Mouse (Mus musculus) hindbrain, embryonic 11.5 days (tissue): Measurements from ENCODE around the gene Fgd6. TPM values are rescaled to one million over a fixed set of nuclear protein-coding genes. Genes with fewer than 3 reads are reported as not detected.

ENCODE experiments used
- ATAC-seq: fragments of 200-750 bp; cut with Nextera tagmentation; 2 replicates; pipeline ENCODE4 v1.8.0; 2017; ENCODE audit warnings: mild to moderate bottlenecking, moderate TSS enrichment, moderate library complexity; ENCODE audit not compliant: low FRiP score
- DNase-seq: peaks from one replicate; pipeline ENCODE4 v3.0.0-alpha.2; 2015; ENCODE audit warnings: low spot score
- H3K27ac ChIP-seq: fragments of 300-500 bp; sonication (generic); 2 replicates; pipeline ENCODE4 v1.5.1; 2014; ENCODE audit warnings: mild to moderate bottlenecking, low read depth, low read length
- H3K27me3 ChIP-seq: fragments of 300-500 bp; sonication (generic); 2 replicates; pipeline ENCODE4 v1.6.1; 2014; ENCODE audit warnings: mild to moderate bottlenecking, low read length, moderate library complexity, mixed read lengths; ENCODE audit not compliant: control insufficient read depth, insufficient read depth
- H3K36me3 ChIP-seq: fragments of 300-500 bp; sonication (generic); 2 replicates; pipeline ENCODE4 v1.6.1; 2014; ENCODE audit warnings: mild to moderate bottlenecking, low read length, moderate library complexity, mixed read lengths; ENCODE audit not compliant: control insufficient read depth, insufficient read depth
- H3K4me1 ChIP-seq: fragments of 300-500 bp; sonication (generic); replicated peaks from 2 replicates; pipeline ENCODE4 v1.6.1; 2014; ENCODE audit warnings: low read length, mixed read lengths; ENCODE audit not compliant: control insufficient read depth, insufficient read depth
- H3K4me2 ChIP-seq: fragments of 300-500 bp; sonication (generic); replicated peaks from 2 replicates; pipeline ENCODE4 v1.6.1; 2014; ENCODE audit warnings: mild to moderate bottlenecking, low read depth, low read length
- H3K4me3 ChIP-seq: fragments of 300-500 bp; sonication (generic); 2 replicates; pipeline ENCODE4 v1.5.1; 2014; ENCODE audit warnings: low read depth, low read length
- H3K9ac ChIP-seq: fragments of 300-500 bp; sonication (generic); 2 replicates; pipeline ENCODE4 v1.6.1; 2014; ENCODE audit warnings: low read depth, low read length
- H3K9me3 ChIP-seq: fragments of 300-500 bp; sonication (generic); 2 replicates; pipeline ENCODE4 v1.6.1; 2016; ENCODE audit warnings: low read length; ENCODE audit not compliant: control insufficient read depth
- WGBS: fragments of 180-500 bp; shearing (Covaris S2); extraction: QIAGEN DNeasy Blood & Tissue Kit; methylation state at CpG from one replicate; pipeline ENCODE4 v1.1.7; 2014; 5-methylcytosine and 5-hydroxymethylcytosine counted together
- polyA plus RNA-seq: library from polyadenylated mRNA; unstranded; fragments of >200 nt; fragmentation: Nextera tagmentation; extraction: Ambion mirVana; gene quantifications from 2 replicates; pipeline ENCODE4 v1.2.1, GENCODE M21; 2014

The Fgd6 gene
- polyA plus RNA-seq, 1 experiment from 2014 or later = 6.7 TPM

DNA sequence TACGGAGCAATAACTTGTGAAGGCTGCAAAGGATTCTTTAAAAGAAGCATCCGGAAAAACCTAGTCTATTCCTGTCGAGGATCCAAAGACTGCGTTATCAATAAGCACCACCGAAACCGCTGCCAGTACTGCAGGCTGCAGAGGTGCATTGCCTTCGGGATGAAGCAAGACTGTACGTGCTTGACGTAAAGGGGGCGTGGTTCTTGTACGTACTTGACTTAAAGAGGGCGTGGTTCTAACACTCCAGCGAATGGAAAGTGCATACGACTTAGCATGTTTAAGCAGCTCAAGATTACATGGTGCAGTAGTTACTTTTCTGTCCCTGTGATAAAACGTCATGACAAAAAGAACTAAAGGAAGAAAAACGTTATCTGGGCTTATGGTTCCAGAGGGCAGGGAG is 129.6 kb downstream of the Fgd6 start:
- DNase-seq (no peak), ATAC-seq (no peak)
- Histone ChIP-seq H3K4me1 (no peaks in the 10 kb centered on the region), H3K27ac (no peak overlapping the region), H3K4me2 (no peak overlapping the region), H3K9me3 (no peaks in the 10 kb centered on the region), H3K36me3 (peaks cover 10% of the 10 kb centered on the region; the same call in 1 of the 2 replicates), H3K27me3 (no peaks in the 10 kb centered on the region), H3K4me3 (no peak overlapping the region), H3K9ac (no peak overlapping the region)
- WGBS = 90% methylated on average over 16 of the region's 16 CpGs

DNA sequence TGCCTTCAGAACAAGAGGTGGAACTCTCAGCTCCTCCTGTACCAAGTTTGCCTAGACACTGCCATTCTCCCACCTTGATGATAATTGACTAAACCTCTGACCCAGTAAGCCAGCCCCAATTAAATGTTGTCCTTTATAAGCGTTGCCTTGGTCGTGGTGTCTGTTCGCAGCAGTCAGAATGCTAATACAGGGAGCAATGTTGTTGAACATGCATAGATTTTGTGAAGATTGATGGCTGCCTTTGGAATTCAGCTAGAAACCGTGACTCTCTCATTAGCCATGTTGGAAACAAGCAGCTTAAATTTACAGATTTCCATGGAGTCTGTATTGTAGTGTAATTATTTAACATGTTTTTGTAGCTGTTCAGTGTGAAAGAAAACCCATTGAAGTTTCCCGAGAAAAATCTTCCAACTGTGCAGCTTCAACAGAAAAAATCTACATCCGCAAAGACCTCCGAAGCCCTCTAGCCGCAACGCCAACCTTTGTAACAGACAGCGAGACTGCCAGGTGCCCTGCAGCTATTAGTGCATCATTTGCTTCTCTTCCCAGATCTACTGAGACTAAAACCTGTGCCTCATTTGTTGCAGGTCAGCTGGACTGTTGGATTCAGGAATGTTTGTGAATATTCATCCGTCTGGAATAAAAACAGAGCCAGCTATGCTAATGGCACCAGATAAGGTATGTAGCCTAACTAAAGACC is 131.4 kb downstream of the Fgd6 start:
- DNase-seq (no peak), ATAC-seq (peak; percentile 40)
- Histone ChIP-seq H3K4me3 (no peak overlapping the region), H3K9ac (no peak overlapping the region), H3K27me3 (no peaks in the 10 kb centered on the region), H3K9me3 (no peaks in the 10 kb centered on the region), H3K27ac (no peak overlapping the region), H3K4me2 (no peak overlapping the region), H3K36me3 (peaks cover 10% of the 10 kb centered on the region; the same call in 1 of the 2 replicates), H3K4me1 (no peaks in the 10 kb centered on the region)
- WGBS = 72% methylated on average over 11 of the region's 11 CpGs

DNA sequence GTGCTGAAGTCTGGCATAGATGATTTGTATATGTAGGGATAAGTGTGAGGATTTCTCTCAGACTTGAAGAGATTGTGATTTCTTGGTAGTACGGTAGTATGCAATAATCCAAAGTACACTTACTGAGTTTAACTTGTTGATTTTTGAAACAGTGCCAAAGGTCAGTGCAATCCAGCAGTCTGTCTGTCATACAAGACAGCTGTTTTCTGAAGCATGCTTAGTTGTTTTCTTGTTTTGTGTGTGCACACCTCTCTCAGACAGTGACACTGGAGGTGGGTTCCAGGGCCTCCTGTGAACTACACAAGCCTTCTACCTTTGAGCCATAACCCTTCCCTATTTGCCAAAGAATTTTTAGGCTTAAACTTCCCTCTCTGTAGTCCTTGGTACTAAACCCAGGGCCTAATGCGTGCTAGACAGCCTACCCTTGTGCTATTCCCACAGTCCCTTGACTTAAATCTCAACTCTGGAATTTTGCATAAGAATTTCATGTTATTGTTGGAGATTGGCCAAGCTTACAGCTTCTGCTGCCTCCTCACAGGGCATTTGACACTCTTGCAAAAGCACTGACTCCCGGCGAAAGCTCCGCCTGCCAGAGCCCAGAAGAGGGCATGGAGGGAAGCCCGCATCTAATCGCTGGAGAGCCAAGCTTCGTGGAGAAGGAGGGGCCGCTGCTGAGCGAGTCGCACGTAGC is 135.8 kb downstream of the Fgd6 start:
- no peak overlapping the region for H3K9ac ChIP-seq
- H3K27me3 ChIP-seq = no peaks in the 10 kb centered on the region
- no peaks in the 10 kb centered on the region; the same call in 1 of the 2 replicates for H3K4me1 ChIP-seq
- DNase-seq = peak; percentile 32
- 42% methylated on average over 12 of the region's 12 CpGs for WGBS
- ATAC-seq = no peak
- H3K9me3 ChIP-seq = no peaks in the 10 kb centered on the region
- no peak overlapping the region for H3K4me2 ChIP-seq
- H3K27ac ChIP-seq = no peak overlapping the region
- peaks cover 10% of the 10 kb centered on the region; the same call in 1 of the 2 replicates for H3K36me3 ChIP-seq
- H3K4me3 ChIP-seq = no peak overlapping the region

DNA sequence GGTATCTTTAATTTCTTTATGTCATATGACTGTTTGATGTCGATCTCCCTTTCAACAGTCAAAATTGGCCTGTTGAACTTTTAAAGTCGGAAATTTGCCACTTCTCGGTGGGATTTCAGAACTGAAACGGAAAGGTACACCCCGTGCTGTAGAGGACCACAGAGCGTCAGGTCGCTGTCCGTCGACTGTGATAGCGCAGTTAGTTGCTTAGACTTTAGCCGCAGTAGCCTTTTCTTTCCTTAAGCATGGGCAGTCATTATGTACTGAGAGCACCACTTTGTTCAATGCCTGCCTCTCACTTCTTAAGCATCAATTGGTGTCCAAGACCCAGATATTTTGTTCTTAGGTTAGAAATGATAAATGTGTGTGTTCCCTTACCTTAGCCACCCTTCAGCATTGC is 136.3 kb downstream of the Fgd6 start:
- DNase-seq (no peak), ATAC-seq (no peak)
- H3K27me3 ChIP-seq = no peaks in the 10 kb centered on the region
- no peak overlapping the region for H3K4me2 ChIP-seq
- WGBS = 65% methylated on average over 11 of the region's 11 CpGs
- no peak overlapping the region for H3K9ac ChIP-seq
- peaks cover 10% of the 10 kb centered on the region; the same call in 1 of the 2 replicates for H3K36me3 ChIP-seq
- no peak overlapping the region for H3K4me3 ChIP-seq
- no peaks in the 10 kb centered on the region for H3K9me3 ChIP-seq
- H3K27ac ChIP-seq = no peak overlapping the region
- no peaks in the 10 kb centered on the region; the same call in 1 of the 2 replicates for H3K4me1 ChIP-seq

DNA sequence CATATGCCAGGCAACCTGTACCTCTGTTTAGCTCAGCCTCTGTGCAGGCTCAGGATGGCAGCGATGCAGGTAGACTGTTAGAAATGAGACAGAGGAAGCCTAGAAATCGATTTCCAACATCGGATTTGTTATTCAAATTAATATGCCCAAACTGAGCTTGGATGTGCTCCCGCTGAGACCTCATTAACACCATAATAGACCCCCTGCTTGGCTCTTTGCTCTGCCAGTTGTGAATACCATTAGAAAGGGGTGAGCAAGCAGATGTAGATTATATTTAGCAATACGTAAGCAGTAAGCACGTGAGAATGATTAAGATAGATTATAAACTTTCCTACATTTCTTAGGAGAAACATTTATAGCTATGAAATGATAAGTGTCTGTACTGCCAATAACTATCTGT is 136.9 kb downstream of the Fgd6 start:
- peaks cover 10% of the 10 kb centered on the region; the same call in 1 of the 2 replicates for H3K36me3 ChIP-seq
- no peaks in the 10 kb centered on the region for H3K9me3 ChIP-seq
- no peaks in the 10 kb centered on the region; the same call in 1 of the 2 replicates for H3K4me1 ChIP-seq
- H3K27ac ChIP-seq = no peak overlapping the region
- DNase-seq (peak; percentile 43), ATAC-seq (no peak)
- H3K9ac ChIP-seq = no peak overlapping the region
- H3K4me2 ChIP-seq = no peak overlapping the region
- no peaks in the 10 kb centered on the region for H3K27me3 ChIP-seq
- WGBS = 40% methylated on average over 6 of the region's 6 CpGs
- H3K4me3 ChIP-seq = no peak overlapping the region

DNA sequence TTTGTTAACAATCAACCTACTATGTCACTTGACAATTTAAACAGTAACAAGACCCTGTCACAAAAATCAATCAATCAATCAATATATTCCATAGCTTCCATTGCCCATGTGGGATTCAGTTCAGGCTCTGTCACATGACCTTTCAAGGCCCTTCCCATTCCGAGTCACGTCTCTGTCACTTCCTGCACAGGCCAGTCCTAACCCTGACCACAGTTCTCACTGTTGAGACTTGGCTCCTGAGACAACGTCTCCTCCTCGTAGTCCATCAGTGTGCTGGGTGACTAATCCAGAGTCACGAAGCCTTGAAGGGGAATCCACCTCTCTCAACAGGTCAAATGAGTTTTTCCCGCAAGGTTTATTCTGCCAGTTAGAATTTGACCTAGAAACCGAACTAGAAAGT is 138.9 kb downstream of the Fgd6 start:
- no peak overlapping the region for H3K4me3 ChIP-seq
- no peak overlapping the region for H3K4me2 ChIP-seq
- ATAC-seq = no peak
- H3K27me3 ChIP-seq = no peaks in the 10 kb centered on the region
- H3K36me3 ChIP-seq = peaks cover 4% of the 10 kb centered on the region; the same call in 1 of the 2 replicates
- 86% methylated on average over 7 of the region's 7 CpGs for WGBS
- H3K27ac ChIP-seq = no peak overlapping the region
- H3K4me1 ChIP-seq = no peaks in the 10 kb centered on the region; the same call in 1 of the 2 replicates
- H3K9ac ChIP-seq = no peak overlapping the region
- H3K9me3 ChIP-seq = no peaks in the 10 kb centered on the region
- no peak for DNase-seq

DNA sequence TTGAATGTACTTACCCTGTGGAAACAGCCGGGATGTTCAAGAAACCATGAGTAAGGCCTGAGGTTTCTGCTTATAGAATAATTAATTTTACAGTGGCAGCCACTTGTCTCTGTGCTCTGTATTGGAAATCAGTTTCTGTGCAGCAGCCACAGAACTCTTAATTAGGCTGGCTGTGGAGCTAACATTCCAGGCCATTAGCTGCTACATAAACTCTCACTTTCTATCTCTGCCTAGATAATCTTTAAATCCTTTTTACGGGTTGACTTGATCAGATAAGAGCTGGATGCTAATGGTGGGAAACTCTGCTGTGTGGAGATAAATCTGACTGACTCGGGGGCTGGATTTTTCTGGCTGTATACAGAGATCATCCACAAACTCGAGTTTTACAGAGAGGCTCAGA is 147.4 kb downstream of the Fgd6 start:
- Histone ChIP-seq H3K9me3 (no peaks in the 10 kb centered on the region), H3K4me1 (no peaks in the 10 kb centered on the region), H3K4me3 (no peak overlapping the region), H3K9ac (no peak overlapping the region), H3K27ac (no peak overlapping the region), H3K36me3 (no peaks in the 10 kb centered on the region), H3K27me3 (no peaks in the 10 kb centered on the region), H3K4me2 (no peak overlapping the region)
- no peak for ATAC-seq
- WGBS = 69% methylated on average over 4 of the region's 4 CpGs
- no peak for DNase-seq
